Mouse (Mus musculus) liver, adult 2 months (tissue): ENCODE data around the gene Sult4a1.

Experiments
- CTCF ChIP-seq: fragments of 200-500 bp; IDR thresholded peaks from 2 replicates; pipeline ENCODE4 v1.5.1; 2011; ENCODE audit warnings: low read depth, low read length, control low read depth
- POLR2A ChIP-seq: fragments of 200-500 bp; IDR thresholded peaks from 2 replicates; pipeline ENCODE4 v1.6.1; 2011; ENCODE audit warnings: low read length, control low read depth; ENCODE audit not compliant: insufficient read depth; ENCODE audit errors: extremely low read depth

GRCm38 (mm10) chr15:84079519-84079918, 26.0 kb downstream of the Sult4a1 start:
- TF ChIP-seq POLR2A (no peak), CTCF (no peak)
